Mouse (Mus musculus): Measurements from ENCODE around the gene Ywhah.

The Ywhah gene

GRCm38 (mm10) chr5:33052849-33053582 lies 34.4 kb downstream of the Ywhah start:
- no peak for DNase-seq (ENCODE audit: low read depth, low spot score)

GRCm38 (mm10) chr5:33056126-33056765 lies 37.6 kb downstream of the Ywhah start:
- DNase-seq (ENCODE audit: low read depth, low spot score), result no peak

GRCm38 (mm10) chr5:33070071-33070470 lies 51.5 kb downstream of the Ywhah start:
- no peak for DNase-seq (ENCODE audit: low read depth, low spot score)

- no peak for DNase-seq (ENCODE audit: low read depth, low spot score)
These were observed 58.0 kb downstream of the Ywhah start for GRCm38 (mm10) chr5:33076490-33077191.
